Mouse (Mus musculus): ENCODE data around the gene Itgb6. TPM values are rescaled to one million over a fixed set of nuclear protein-coding genes. Genes with fewer than 3 reads are reported as not detected.

Itgb6 gene
- total RNA-seq, 2 experiments from 2014 or later, result 18.1 to 26.3 TPM

DNA sequence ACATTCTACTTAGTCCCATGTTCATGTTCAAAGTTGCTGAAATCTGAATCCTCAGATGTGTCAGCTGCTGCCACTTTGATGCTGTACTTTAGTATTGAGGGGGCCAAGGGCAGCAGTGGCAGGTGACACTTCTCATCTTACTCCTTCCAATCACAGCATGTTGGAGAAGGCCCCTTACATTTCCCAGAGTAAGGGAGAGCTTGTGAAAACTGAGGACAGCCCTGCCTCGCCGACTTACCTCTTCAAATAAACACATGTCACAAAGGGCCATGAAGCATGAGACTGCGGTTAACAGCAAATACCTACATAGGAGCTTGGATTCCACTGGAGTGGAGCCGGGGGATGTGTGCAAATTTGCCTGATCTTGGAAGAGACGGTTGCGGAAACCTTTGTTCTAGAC, 86.4 kb downstream of the Itgb6 start:
- DNase-seq, result no peak
- intact Hi-C loops (cut with DNase I; ENCODE audit: low total_unique reads), result no loop called here

DNA sequence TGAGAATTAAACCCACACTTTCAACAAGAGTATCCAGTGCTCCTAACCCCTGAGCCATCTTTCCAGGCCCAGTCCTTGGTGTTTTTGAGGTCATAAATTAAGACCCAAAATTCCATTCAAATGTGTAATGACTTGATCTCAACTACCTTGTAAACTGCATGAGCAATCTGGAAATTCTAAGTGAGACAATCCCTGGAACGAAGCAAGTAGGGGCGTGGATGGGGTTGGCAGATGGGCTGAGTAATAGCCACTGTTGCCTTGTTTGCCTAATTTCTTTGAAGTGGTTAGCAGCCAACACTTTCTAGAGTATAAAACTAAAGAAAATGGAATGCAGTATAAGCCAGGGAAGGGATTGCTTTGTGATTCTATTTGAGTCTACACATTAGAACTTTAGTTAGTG, 89.7 kb downstream of the Itgb6 start:
- intact Hi-C loops (cut with DNase I; ENCODE audit: low total_unique reads), result no loop called here
- DNase-seq, result no peak

DNA sequence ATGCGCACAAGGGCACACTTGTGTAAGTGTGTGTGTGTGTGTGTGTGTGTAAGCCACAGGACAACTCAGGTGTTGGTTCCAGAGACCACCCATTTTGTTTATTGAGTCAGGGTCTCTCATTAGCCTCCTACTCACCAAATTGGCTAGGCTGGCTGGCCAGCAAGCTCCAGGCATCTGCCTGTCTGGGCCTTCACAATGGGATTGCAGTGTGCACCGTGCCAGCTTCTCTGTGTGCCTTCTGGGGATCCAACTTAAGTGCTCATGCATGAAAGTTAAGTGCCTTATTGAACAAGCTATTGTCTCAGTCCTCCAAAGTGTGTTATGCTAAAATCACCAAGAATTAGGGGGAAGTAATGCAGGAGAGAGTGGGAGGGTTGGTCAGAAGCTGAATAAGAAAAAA, 92.1 kb downstream of the Itgb6 start:
- no peak for DNase-seq
- intact Hi-C loops (cut with DNase I; ENCODE audit: low total_unique reads), result no loop called here

DNA sequence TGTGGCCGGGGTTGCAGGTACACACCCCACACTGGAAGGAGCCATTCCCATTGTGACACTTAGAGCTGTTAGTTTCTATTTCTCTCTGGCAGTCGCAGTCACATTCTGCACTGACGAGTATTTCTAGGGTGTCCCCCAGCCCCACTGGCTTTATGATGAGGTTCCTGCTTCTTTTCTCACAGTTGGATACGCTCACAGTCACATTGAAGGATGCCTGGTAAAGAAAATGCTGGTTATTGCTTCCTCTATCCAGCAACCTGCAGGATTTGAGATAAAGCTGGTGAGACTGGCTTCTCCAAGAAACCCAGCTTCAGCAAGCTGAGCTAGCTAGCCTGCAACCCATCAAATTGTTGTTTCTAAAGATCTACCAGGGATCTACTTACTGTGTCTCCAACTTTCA, 94.5 kb downstream of the Itgb6 start:
- intact Hi-C loops (cut with DNase I; ENCODE audit: low total_unique reads), result no loop called here
- DNase-seq, result no peak

DNA sequence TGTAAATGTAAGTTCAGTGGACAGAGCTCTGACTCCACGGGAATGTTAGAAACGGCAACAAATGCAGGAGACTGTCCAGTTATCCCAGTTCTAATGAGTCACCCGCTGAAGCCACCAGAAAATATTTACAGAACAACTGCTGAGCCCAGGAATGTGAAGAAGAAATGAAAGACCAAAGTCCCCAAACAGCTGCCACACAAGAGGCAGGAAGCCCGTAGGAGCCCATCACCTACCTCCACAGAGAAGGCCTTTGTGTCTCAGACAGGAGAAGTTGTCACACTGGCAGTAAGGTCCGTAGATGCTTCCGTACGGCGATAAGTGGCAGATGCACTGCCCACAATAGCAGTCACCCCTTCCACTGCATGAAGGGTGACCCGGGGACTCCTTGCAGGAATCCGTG, 94.9 kb downstream of the Itgb6 start:
- intact Hi-C loops (cut with DNase I; ENCODE audit: low total_unique reads), result no loop called here
- DNase-seq, result no peak

DNA sequence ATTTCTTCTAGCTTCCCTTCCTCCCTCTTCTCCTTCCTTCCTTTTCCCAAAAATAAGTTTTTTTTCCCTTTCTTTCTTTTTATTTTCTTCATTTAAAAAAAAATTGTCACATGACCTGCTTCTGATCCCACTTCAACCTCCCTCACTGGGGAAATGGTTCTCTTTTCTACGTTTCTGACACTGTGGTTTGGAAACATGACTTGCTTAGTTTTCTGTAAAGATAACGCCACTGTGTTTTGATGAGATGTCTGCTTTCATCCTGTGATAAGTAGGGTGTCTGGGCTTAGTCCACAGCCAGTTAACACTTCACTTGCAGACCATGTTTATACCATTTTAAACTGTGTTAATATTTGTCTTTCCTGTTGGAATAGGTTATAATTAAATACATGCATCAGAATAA, 96.7 kb downstream of the Itgb6 start:
- intact Hi-C loops (cut with DNase I; ENCODE audit: low total_unique reads), result no loop called here
- no peak for DNase-seq

DNA sequence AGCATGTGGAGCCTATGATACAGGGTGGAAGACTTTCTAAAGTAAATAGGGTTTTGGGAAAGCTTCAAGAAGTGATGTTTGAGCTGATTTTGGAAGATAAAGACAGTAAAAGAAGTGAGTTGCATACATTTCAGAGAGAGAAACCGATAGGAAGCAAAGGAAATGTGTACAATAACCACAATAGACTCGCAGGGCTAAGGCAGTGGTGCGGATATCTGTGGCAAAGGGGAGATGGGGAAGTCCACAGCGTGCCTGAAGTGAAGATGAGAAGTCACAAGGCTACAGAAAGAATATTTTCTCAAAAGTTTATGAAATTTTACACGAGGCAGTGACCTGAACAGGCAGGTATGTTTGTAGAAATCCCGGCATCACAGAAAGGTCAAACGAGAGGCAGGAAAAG, 100.3 kb downstream of the Itgb6 start:
- intact Hi-C loops (cut with DNase I; ENCODE audit: low total_unique reads), result no loop called here
- DNase-seq, result no peak

DNA sequence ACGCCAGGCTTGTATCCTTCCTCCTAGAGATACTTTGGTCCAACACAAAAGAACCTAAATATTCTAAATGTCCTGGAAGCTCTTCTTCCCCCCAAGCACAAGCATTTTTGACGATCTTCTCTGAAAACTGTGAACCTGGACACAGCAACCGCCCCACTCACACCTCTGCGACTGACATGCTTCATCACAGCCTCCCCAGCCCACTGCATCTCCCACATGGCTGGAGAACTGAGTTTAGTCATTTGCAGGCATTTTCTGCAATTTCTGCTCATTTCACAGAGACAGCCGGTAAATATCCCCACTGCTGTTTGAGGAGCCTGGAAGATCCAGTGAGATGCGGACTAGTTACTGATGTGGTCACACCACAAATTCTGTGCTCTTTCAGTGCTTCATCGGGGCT, 107.7 kb downstream of the Itgb6 start:
- intact Hi-C loops (cut with DNase I; ENCODE audit: low total_unique reads), result no loop called here
- DNase-seq, result no peak

DNA sequence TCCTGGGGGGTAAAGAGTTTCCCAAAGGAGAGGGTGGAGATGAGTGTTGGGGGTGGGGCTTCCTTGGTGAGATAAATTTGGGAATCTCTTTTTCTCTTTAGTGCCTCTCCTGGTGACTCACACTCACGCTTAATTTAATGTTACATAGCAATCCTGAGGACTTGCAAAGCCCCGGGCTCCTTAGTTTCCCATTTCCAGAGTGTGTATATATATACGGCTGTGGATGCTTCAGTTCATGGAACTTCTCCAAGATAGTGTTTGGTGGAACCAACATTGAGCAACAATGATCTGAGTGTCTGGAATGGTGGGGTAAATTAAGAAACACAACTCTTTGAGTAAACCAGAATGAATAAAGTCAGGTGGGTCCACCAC, 108.6 kb downstream of the Itgb6 start:
- intact Hi-C loops (cut with DNase I; ENCODE audit: low total_unique reads), result no loop called here
- no peak for DNase-seq

DNA sequence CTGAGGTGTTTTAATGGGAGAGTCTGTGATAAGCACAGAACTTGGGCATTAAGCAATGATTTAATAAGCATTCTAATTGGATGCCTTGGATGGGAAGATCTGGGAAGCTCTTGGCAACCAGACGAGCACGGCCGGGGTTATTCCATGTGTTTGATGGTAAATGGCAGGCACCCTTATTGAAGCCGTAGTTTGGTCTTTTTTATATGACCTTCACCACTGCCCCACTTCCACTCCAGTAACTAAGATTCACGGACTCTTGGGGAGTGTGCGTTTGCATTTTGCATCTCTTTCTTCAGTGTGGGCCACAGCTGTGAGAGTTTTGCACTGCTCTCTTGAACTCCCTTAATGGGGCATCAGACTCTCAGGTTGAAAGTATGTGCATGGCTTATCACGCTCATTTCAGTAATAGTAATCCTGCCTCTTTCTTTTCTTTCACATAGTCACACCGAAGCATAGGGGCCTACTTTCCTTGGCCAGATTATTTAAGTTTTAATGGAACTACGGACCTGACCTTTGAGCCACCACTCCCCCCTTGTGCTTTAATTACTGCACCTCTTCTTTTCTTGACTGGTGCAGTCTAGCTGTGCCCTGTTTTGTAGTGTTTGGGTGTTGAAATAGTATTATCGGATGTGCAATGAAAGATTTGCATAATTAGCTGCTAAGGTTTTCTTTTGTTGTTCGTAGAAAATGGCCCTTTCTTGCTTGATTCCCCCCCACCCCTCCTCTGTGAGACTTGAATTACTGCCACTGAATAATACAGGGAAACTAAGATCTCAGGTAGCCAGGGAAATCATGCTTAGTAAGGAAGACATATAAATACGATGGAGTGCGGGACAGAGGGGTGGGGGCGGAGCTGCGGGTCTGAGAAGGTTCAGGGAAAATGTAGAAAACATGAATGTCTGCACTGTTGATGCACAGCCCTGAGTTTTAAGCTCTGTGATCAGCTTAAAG, 109.3 kb downstream of the Itgb6 start:
- intact Hi-C loops (cut with DNase I; ENCODE audit: low total_unique reads), result no loop called here
- DNase-seq, result no peak

DNA sequence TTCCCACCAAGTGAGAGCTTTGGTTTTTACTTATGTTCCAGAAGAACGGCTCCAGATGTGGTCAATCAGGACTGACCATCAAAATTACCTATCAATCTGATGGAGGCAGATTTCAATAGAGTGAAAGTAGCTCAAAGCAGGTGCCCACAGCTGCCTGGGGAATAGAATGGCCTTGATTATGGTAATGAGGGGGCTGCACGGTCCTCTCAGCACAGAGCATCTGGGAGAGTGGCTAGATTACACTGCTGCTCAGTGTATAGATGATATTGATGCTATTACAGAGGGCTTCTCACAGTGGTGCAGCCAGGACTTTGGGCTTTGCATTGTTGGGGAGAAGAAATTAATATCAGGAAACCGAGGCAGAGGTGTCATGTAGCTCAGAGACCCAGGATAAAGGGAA, 110.8 kb downstream of the Itgb6 start:
- no peak for DNase-seq
- intact Hi-C loops (cut with DNase I; ENCODE audit: low total_unique reads), result no loop called here

DNA sequence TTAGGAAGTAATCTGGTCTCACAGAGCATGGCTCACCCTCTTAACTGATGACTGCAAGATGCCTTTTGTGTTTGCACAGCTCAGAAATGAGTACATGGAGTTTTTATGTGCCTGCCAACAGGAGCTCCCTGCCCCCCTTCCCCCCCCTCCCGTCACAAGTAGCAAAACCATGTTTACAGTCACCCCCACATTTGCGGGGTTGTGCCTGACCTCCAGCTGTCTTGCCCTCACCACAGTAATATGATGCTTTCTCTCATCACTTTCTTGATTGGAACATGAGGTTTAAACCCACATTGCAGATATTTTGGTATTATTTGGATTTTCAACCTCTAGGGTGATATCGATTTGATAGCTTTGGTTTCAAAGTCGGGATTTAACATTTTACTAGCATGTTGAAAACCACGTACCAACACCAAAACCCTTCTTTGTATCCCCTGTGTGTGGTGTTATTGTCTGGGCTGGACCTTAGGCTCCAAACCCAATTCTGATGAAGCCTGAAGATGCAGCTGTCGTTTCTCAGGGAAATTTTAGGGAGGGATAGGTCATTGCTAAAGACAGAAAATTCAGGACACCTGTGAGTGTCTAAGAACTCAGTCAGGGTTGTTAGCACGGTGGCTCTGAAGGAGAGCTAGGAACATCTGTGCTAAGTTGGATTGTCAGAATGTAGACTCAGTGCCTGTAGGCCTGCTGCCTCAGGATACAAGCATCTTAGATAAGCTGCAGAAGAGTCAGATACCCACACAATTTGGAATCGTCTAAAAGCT, 112.8 kb downstream of the Itgb6 start:
- DNase-seq, result no peak
- intact Hi-C loops (cut with DNase I; ENCODE audit: low total_unique reads), result no loop called here

DNA sequence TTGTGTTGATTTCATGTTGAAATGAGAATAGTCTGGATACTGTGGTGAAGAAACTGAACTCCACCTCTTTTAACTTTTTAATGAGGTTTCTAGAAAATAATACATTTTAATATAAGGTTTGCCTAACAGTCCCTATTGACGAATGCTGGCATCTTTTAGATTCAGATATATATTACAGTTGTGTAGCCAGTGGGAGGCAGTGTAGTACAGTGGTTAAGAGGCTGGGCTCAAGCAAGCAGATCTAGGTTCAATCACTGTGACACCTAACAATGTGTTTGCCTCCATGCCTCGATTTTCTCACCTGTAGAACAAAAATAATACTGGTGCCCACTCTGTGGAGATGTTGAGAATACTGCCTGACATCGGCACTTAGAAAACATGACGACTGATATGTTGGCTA, 114.5 kb downstream of the Itgb6 start:
- DNase-seq, result no peak
- intact Hi-C loops (cut with DNase I; ENCODE audit: low total_unique reads), result no loop called here

DNA sequence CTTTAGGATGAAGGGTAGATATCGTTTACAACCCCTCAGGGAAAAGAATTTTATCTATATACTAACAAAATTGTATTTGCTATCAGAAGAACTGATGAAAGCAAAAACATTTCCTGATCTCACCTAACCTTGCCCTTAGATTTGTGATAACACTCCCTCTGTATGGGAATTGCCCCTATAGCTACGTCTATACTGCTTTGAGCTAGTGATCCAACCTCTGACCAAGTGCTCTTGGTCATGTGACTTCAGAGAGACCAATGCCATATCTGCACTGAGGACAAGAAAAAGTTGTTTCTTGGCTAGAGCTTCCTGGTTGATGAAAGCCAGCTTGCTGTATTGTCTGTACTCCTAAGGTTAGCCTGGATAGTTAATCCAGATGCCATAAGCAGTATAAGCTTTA, 121.1 kb downstream of the Itgb6 start:
- intact Hi-C loops (cut with DNase I; ENCODE audit: low total_unique reads), result no loop called here
- DNase-seq, result no peak

DNA sequence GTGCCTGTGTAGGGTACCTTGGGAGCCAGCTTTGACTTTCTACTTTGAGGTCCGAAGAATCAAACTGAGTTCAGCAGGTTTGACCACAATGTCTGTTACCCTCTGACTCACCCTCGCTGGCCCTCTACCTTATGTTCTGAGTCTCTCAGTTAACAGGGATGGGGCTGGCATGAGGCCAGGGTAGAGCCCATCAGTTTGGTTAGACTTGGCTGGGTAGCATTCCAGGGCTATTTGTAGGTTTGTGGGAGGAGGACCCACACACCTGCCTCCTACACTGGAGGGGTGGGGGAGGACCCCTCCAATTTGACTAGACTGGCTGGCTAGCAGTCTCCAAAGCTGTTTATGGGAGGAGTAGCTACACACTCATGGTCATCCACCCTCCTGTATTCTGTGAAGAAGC, 121.6 kb downstream of the Itgb6 start:
- intact Hi-C loops (cut with DNase I; ENCODE audit: low total_unique reads), result no loop called here
- no peak for DNase-seq

DNA sequence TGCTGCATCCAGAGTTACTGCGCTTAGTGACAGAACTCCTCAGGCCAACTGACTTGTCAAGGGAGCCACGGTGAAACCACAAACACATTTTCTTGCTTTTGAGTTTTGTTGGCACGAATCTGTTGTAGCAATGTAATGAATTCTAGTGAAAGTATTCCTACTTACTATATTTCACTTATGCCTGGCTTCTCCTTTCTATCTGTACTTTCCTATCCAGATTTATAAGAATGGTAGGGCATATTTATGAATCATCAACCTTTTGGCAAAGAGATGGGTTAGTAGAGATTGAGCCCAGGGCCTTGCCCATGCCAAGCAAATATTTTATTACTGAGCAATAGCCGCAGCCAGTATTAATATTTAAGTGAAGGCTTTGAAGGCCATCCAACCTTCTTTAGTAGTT, 139.0 kb downstream of the Itgb6 start:
- DNase-seq, result no peak
- intact Hi-C loops (cut with DNase I; ENCODE audit: low total_unique reads), result no loop called here

DNA sequence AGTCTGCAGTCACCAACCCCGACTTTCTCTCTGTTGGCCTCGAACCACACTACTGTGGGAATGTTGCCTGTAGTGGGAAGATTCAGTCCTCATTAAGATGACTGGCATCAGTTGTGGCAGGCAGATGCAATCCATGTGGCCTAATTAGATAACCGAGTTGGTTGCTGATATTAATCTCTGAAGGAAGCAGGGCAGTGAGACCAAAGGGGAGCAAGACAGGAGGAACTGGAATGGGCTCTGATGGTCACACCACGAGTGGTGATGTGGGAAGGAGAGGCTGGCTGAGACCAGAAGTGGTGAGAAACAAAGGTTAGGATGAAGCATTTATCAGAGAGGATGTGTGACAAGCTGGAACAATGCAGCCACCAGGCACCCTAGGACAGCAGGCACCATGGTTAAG, 167.9 kb downstream of the Itgb6 start:
- intact Hi-C loops (cut with DNase I; ENCODE audit: low total_unique reads), result no loop called here
- DNase-seq, result no peak

DNA sequence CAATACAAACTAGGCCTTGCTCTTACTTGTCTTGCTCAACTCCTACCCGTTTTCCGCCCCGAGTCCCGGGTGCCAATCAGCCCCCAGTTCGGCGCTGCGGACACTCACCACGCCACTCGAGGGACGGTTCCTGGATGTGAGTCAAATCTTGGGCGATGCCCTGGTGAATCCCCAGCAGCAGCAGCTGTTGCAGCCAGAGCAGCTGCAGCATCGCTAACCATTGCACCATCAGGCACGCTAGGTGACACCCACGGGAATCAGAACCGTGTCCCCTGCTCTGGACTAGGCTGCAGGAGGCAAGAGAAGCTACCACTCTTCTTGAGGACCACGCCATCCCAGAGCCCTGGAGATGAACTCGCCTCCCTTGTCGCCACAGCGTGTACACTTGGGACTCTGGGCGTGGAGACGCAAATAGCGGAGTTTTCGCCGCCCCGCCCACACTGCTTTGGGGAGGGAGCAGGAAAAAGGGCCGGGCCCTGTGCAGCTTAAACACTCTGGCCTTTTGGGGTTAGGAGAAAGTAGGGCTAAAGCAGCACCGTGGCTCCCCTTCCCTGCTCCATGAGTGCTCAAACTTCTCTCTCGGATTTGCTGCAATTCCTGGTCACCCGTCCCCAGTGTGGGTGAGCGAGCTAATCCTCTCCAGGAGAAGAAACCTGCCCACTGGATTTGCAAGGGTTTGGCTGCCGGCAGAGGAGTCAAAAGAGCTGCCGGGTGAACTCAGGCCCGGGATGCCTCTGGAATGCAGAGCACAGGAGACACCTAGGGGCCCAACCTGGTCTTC, 169.4 kb downstream of the Itgb6 start, which contains the start of gene Pla2r1:
Pla2r1 (minus strand) TSS at position 407 of the 781 bp plus-strand sequence.
- intact Hi-C loops (cut with DNase I; ENCODE audit: low total_unique reads), result no loop called here
- DNase-seq, result peak; percentile 68

DNA sequence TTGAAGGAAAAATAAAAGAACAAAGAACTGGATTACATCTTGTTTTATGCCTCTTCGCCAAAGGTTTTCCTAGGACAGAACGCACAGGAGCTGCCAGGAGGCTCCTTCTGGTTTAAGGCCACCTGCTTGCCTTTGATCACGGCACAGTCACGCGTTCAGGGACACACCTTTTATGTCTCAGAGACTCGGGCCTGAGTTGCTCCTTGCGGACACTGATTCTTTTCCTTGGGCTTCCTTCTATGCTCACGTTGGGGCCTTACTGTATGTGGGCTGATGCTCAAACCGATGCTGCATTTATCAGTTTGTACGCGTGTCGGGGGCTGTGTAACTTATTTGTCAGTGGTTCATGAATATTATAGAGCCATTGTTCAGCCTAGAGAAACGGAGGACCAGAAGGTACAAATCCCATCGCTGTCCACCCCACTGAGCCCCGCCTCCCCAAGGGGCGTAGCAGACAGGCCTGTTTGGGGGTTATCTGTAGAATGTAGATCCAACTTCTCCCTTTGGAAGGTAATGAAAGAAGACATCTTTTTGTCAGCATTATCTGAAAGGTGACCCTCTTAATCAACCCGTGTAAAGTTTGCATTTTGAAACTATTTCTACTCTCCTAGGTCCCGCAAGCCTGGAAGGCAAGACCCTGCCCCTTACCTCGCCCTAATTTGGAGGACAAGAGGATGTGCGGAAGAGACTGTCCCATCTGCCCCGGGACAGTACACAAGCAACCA, 170.1 kb downstream of the Itgb6 start:
- intact Hi-C loops (cut with DNase I; ENCODE audit: low total_unique reads), result no loop called here
- DNase-seq, result no peak

DNA sequence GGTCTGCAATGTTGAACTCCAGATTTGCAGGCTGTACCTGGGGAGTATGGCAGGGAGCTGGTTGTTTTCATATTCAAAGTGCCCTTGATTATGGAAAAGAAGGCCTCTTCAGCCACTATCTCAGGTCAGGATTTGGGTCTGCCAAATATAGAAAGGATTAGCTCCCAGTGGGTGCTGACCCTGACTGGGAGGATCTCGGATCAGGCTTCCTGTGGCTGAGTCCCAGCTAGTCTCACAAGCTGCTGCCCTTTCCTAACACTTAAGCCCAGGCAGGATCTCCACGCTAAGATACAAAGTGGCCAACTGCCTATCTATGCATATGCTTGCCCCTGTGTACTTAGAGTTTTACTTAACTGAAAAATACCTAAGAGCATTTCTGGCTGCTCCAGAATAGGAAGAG, 170.8 kb downstream of the Itgb6 start:
- intact Hi-C loops (cut with DNase I; ENCODE audit: low total_unique reads), result no loop called here
- no peak for DNase-seq
